Mouse (Mus musculus): Measurements from ENCODE around the gene Hist2h3c1. TPM values are rescaled to one million over a fixed set of nuclear protein-coding genes. Genes with fewer than 3 reads are reported as not detected.
"Not testable (repeated sequence)": the region's sequence is repeated elsewhere in the genome, so short reads cannot be mapped to it uniquely, and the experiment has no call there.

The Hist2h3c1 gene
- polyA plus RNA-seq, 1 experiment from 2014 or later: 0.41 TPM

DNA sequence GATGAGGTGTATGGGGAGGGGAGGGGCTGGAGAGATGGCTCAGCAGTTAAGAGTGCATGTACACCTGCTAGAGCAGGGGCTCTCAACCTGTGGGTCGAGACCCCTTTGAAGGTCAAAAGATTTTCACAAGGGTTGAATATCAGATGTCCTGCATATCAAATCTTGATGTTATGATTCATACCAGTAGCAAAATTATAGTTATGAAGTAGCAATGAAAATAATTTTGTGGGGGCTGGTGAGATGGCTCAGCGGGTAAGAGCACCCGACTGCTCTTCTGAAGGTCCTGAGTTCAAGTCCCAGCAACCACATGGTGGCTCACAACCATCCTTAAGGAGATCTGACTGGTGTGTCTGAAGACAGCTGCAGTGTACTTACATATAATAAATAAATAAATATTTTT, 44.2 kb downstream of the Hist2h3c1 start:
- not testable (repeated sequence) for H3K27ac ChIP-seq; H3K9me3 ChIP-seq (replicated peaks); H3K4me1 ChIP-seq; H3K4me3 ChIP-seq; H3K27me3 ChIP-seq (ENCODE audit: low read depth, poor library complexity, severe bottlenecking); H3K36me3 ChIP-seq; DNase-seq (ENCODE audit: low spot score)
- 95% methylated on average over 3 of the region's 3 CpGs for WGBS

DNA sequence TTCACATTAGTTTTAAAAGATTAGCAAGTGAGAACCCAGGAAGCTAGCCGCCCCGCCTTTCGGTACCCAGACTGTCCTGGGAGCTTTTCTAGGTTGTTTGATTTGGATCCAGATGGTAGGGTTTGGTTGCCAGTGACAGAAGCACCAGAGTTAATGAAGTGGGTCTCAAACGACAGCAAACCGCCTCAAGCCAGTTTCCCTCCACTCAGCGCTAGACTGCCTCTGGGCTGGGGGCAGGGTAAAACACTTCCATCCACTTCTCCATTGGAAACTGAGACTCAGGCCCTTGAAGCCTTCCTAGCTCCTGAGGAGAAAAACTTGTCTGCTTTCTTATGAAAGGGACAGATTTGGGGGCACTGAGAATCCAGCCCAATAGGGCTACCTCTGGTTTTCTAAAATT, 46.2 kb downstream of the Hist2h3c1 start:
- peaks cover 5% of the 10 kb centered on the region; the same call in 1 of the 2 replicates for H3K4me1 ChIP-seq
- no peaks in the 10 kb centered on the region for H3K27me3 ChIP-seq (ENCODE audit: low read depth, poor library complexity, severe bottlenecking)
- H3K27ac ChIP-seq: no peak overlapping the region
- no peaks in the 10 kb centered on the region for H3K36me3 ChIP-seq
- no peaks in the 10 kb centered on the region for H3K9me3 ChIP-seq (replicated peaks)
- DNase-seq (ENCODE audit: low spot score): no peak
- no peak overlapping the region for H3K4me3 ChIP-seq
- 53% methylated on average over 6 of the region's 6 CpGs for WGBS

DNA sequence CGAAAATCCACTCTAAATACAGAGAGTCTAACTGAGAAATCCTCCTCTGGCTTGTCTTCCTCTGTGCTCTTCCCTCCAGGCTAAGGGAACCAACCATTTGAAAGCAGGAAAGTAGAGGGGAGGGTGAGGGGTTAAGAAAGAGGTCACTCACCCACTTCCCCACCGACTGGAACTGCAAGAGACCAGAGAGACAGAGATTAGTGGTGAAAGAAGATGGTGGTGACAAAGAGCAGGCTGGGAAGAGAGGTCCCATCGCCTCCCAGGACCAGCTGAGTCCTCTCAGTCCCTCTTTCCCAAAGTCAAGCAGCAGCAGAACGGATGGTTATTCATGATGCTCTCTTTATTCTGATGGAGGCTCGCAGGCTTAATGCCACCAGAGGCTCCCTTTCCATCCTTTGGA, 46.9 kb downstream of the Hist2h3c1 start:
- H3K4me1 ChIP-seq: peaks cover 5% of the 10 kb centered on the region; the same call in 1 of the 2 replicates
- 59% methylated on average over 5 of the region's 5 CpGs for WGBS

DNA sequence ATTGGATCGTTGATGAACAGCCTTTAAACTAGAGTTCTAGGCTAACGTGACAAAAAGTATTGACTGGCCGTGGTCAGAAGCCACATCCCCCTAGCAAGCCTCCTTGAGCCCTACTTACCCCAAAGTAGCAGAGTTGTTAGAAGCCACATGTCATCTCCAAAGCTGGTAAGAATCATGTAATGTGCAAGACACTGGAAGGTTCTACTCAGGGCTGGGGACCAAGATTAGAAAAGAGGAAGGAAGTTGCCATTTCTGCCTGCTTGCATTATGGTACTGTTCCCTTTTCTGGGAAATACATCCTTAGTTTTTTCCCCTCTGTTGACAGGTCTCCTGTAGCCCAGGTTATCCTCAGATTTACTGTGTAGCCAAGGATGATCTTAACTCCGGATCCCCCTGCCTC, 47.3 kb downstream of the Hist2h3c1 start, which contains the start of gene Fcgr1:
Fcgr1 (minus strand) TSS at position 183 of the 400 bp plus-strand sequence.
- Histone ChIP-seq H3K4me1 (peaks cover 5% of the 10 kb centered on the region; the same call in 1 of the 2 replicates), H3K9me3 (replicated peaks) (no peaks in the 10 kb centered on the region), H3K27ac (no peak within 1 kb of the TSS), H3K27me3 (ENCODE audit: low read depth, poor library complexity, severe bottlenecking) (no peaks in the 10 kb centered on the region), H3K4me3 (no peak within 1 kb of the TSS), H3K36me3 (no peaks in the 10 kb centered on the region)
- WGBS: 87% methylated on average over 4 of the region's 4 CpGs
- no peak for DNase-seq (ENCODE audit: low spot score)

More for the DNA sequence above, 46.9 kb downstream of the Hist2h3c1 start:
- DNase-seq (ENCODE audit: low spot score): no peak
- H3K36me3 ChIP-seq: no peaks in the 10 kb centered on the region
- no peak overlapping the region for H3K27ac ChIP-seq
- no peaks in the 10 kb centered on the region for H3K27me3 ChIP-seq (ENCODE audit: low read depth, poor library complexity, severe bottlenecking)
- H3K9me3 ChIP-seq (replicated peaks): no peaks in the 10 kb centered on the region
- no peak overlapping the region for H3K4me3 ChIP-seq

Small RNA genes lying within 50 kb of the gene (microRNA-seq; reads per million reads assigned to microRNA genes)
- gene Gm44492: not detected
- not detected for gene Gm47311
- gene Gm47313: not detected

Other genes with a start within 250 kb of the Hist2h3c1 start
- 22.4 and 23.6 TPM in 2 replicates for gene Vps45, start 188.2 kb upstream of the Hist2h3c1 start, polyA plus RNA-seq (2016; fragmentation: Nextera tagmentation; extraction: Ambion mirVana)
- gene Otud7b, start 142.2 kb upstream of the Hist2h3c1 start, polyA plus RNA-seq (2016; fragmentation: Nextera tagmentation; extraction: Ambion mirVana): 18.6 and 19.2 TPM in 2 replicates
- gene Mtmr11, start 84.7 kb upstream of the Hist2h3c1 start, polyA plus RNA-seq (2016; fragmentation: Nextera tagmentation; extraction: Ambion mirVana): 10.8 and 18.2 TPM in 2 replicates
- gene Sf3b4, start 74.4 kb upstream of the Hist2h3c1 start, polyA plus RNA-seq (2016; fragmentation: Nextera tagmentation; extraction: Ambion mirVana): 290 and 304 TPM in 2 replicates
- gene Sv2a, start 65.5 kb upstream of the Hist2h3c1 start, polyA plus RNA-seq (2016; fragmentation: Nextera tagmentation; extraction: Ambion mirVana): 3.6 and 3.9 TPM in 2 replicates
- gene Bola1, start 27.0 kb upstream of the Hist2h3c1 start, polyA plus RNA-seq (2016; fragmentation: Nextera tagmentation; extraction: Ambion mirVana): 74.2 and 76.5 TPM in 2 replicates
- 0.63 and 1.2 TPM in 2 replicates for gene Hist2h2ab, start 26.8 kb upstream of the Hist2h3c1 start, polyA plus RNA-seq (2016; fragmentation: Nextera tagmentation; extraction: Ambion mirVana)
- gene Hist2h2ac, start 25.8 kb upstream of the Hist2h3c1 start, polyA plus RNA-seq (2016; fragmentation: Nextera tagmentation; extraction: Ambion mirVana): 11.7 and 16.3 TPM in 2 replicates
- gene Hist2h2be, start 25.6 kb upstream of the Hist2h3c1 start, polyA plus RNA-seq (2016; fragmentation: Nextera tagmentation; extraction: Ambion mirVana): 3.4 and 5.8 TPM in 2 replicates
- gene Hist2h3c2, start 7.6 kb upstream of the Hist2h3c1 start, polyA plus RNA-seq (2016; fragmentation: Nextera tagmentation; extraction: Ambion mirVana): 6.5 and 7.3 TPM in 2 replicates
- 18.9 and 27.3 TPM in 2 replicates for gene Hist2h2aa2, start 6.4 kb upstream of the Hist2h3c1 start, polyA plus RNA-seq (2016; fragmentation: Nextera tagmentation; extraction: Ambion mirVana)
- gene Hist2h2aa1, start 1.2 kb upstream of the Hist2h3c1 start, polyA plus RNA-seq (2016; fragmentation: Nextera tagmentation; extraction: Ambion mirVana): 12.7 and 15.9 TPM in 2 replicates
- 7.7 and 9.4 TPM in 2 replicates for gene Hist2h4, start 16.6 kb downstream of the Hist2h3c1 start, polyA plus RNA-seq (2016; fragmentation: Nextera tagmentation; extraction: Ambion mirVana)
- gene Hist2h3b, start 22.0 kb downstream of the Hist2h3c1 start, polyA plus RNA-seq (2016; fragmentation: Nextera tagmentation; extraction: Ambion mirVana): 48.3 and 54.0 TPM in 2 replicates
- 8.2 and 10.7 TPM in 2 replicates for gene Hist2h2bb, start 23.1 kb downstream of the Hist2h3c1 start, polyA plus RNA-seq (2016; fragmentation: Nextera tagmentation; extraction: Ambion mirVana)
- 0.60 and 0.85 TPM in 2 replicates for gene Fcgr1, start 47.3 kb downstream of the Hist2h3c1 start, polyA plus RNA-seq (2016; fragmentation: Nextera tagmentation; extraction: Ambion mirVana)
- 0.14 TPM in 1 of 2 replicates, not detected in the other for gene BC107364, start 205.6 kb downstream of the Hist2h3c1 start, polyA plus RNA-seq (2016; fragmentation: Nextera tagmentation; extraction: Ambion mirVana)